Mouse (Mus musculus) ES-Bruce4 (cell line): ENCODE results near the gene Dennd2c. TPM values are rescaled to one million over a fixed set of nuclear protein-coding genes. Genes with fewer than 3 reads are reported as not detected.

ENCODE experiments used
- H3K27ac ChIP-seq: 2 replicates; pipeline ENCODE4 v1.5.1; 2012; ENCODE audit warnings: low read length, inconsistent platforms; ENCODE audit not compliant: insufficient read depth
- H3K27me3 ChIP-seq: 2 replicates; pipeline ENCODE4 v1.6.1; 2012; ENCODE audit warnings: mild to moderate bottlenecking, low read length, inconsistent platforms; ENCODE audit not compliant: control insufficient read depth, poor library complexity, insufficient read depth, severe bottlenecking
- H3K36me3 ChIP-seq: 2 replicates; pipeline ENCODE4 v1.6.1; 2012; ENCODE audit warnings: inconsistent platforms, mild to moderate bottlenecking, low read length, moderate library complexity; ENCODE audit not compliant: control insufficient read depth, poor library complexity, insufficient read depth, severe bottlenecking
- H3K4me1 ChIP-seq: one replicate; pipeline ENCODE4 v1.8.1; 2011; ENCODE audit warnings: low read length; ENCODE audit not compliant: control insufficient read depth, insufficient read depth
- H3K4me3 ChIP-seq: 2 replicates; pipeline ENCODE4 v1.5.1; 2011; ENCODE audit warnings: low read depth, mild to moderate bottlenecking, low read length
- H3K9ac ChIP-seq: 2 replicates; pipeline ENCODE4 v1.6.1; 2012; ENCODE audit warnings: low read depth, mild to moderate bottlenecking, inconsistent platforms; ENCODE audit not compliant: poor library complexity, severe bottlenecking
- H3K9me3 ChIP-seq: replicated peaks from 2 replicates; pipeline ENCODE4 v1.6.1; 2012; ENCODE audit warnings: mild to moderate bottlenecking, low read length, inconsistent platforms; ENCODE audit not compliant: control insufficient read depth, poor library complexity, insufficient read depth, severe bottlenecking
- CTCF ChIP-seq: IDR thresholded peaks from one replicate; pipeline ENCODE4 v1.8.1; 2011; ENCODE audit warnings: low read depth, low read length
- EP300 ChIP-seq: IDR thresholded peaks from 2 replicates; pipeline ENCODE4 v1.6.1; 2011; ENCODE audit warnings: low read depth, low read length; ENCODE audit not compliant: insufficient read depth
- POLR2A ChIP-seq: IDR thresholded peaks from one replicate; pipeline ENCODE4 v1.8.1; 2011; ENCODE audit warnings: low read length; ENCODE audit not compliant: insufficient read depth
- polyA plus RNA-seq: library from polyadenylated mRNA; stranded (reverse); fragments of >200 nt; gene quantifications from 2 replicates; pipeline ENCODE4 v1.2.4, GENCODE M21; 2011; ENCODE audit warnings: low read depth; ENCODE audit not compliant: missing spikeins, insufficient read depth, insufficient read length

Gene Dennd2c
- polyA plus RNA-seq, 1 experiment: 22.9 TPM

GRCm38 (mm10) chr3:103145336-103145735 is 42.9 kb downstream of the Dennd2c start:
- H3K4me1 ChIP-seq: peaks cover 4% of the 10 kb centered on the region
- peak overlapping the region; percentile 96 for H3K27ac ChIP-seq

GRCm38 (mm10) chr3:103145791-103146190 is 43.4 kb downstream of the Dennd2c start:
- H3K27ac ChIP-seq: peak overlapping the region; percentile 96
- TF ChIP-seq EP300 (peak; percentile 70; the same call in 1 of the 2 replicates), CTCF (no peak), POLR2A (no peak)

More at GRCm38 (mm10) chr3:103145336-103145735, 42.9 kb downstream of the Dennd2c start:
- H3K4me3 ChIP-seq: no peak overlapping the region
- TF ChIP-seq EP300 (peak; percentile 97), POLR2A (no peak), CTCF (no peak)
- no peak overlapping the region for H3K9ac ChIP-seq
- H3K27me3 ChIP-seq: no peaks in the 10 kb centered on the region
- H3K9me3 ChIP-seq: no peaks in the 10 kb centered on the region
- peaks cover 9% of the 10 kb centered on the region for H3K36me3 ChIP-seq

GRCm38 (mm10) chr3:103146330-103147166 is 44.1 kb downstream of the Dennd2c start:
- no peak for TF ChIP-seq CTCF
- TF ChIP-seq EP300: peak; percentile 99
- H3K9ac ChIP-seq: peak overlapping the region; percentile 22
- peaks cover 2% of the 10 kb centered on the region for H3K4me1 ChIP-seq
- peak overlapping the region; percentile 44 for H3K4me3 ChIP-seq
- H3K27me3 ChIP-seq: no peaks in the 10 kb centered on the region
- peaks cover 10% of the 10 kb centered on the region for H3K36me3 ChIP-seq
- H3K27ac ChIP-seq: peak overlapping the region; percentile 96
- H3K9me3 ChIP-seq: no peaks in the 10 kb centered on the region

More at GRCm38 (mm10) chr3:103145791-103146190, 43.4 kb downstream of the Dennd2c start:
- Histone ChIP-seq H3K4me3 (no peak overlapping the region), H3K4me1 (peaks cover 4% of the 10 kb centered on the region), H3K27me3 (no peaks in the 10 kb centered on the region), H3K36me3 (peaks cover 10% of the 10 kb centered on the region), H3K9ac (no peak overlapping the region), H3K9me3 (no peaks in the 10 kb centered on the region)

GRCm38 (mm10) chr3:103147775-103148174 is 45.4 kb downstream of the Dennd2c start:
- peak overlapping the region; percentile 96 for H3K27ac ChIP-seq
- no peak overlapping the region for H3K9ac ChIP-seq
- peaks cover 18% of the 10 kb centered on the region for H3K36me3 ChIP-seq
- H3K4me1 ChIP-seq: peaks cover 2% of the 10 kb centered on the region
- H3K9me3 ChIP-seq: no peaks in the 10 kb centered on the region
- no peak overlapping the region for H3K4me3 ChIP-seq
- TF ChIP-seq EP300: no peak
- no peak for TF ChIP-seq POLR2A
- TF ChIP-seq CTCF: no peak
- no peaks in the 10 kb centered on the region for H3K27me3 ChIP-seq

- H3K9ac ChIP-seq: no peak overlapping the region
- H3K9me3 ChIP-seq: no peaks in the 10 kb centered on the region
- no peak overlapping the region for H3K4me3 ChIP-seq
- H3K27ac ChIP-seq: no peak overlapping the region
- TF ChIP-seq POLR2A (no peak), CTCF (no peak), EP300 (no peak)
- no peaks in the 10 kb centered on the region for H3K27me3 ChIP-seq
- peaks cover 28% of the 10 kb centered on the region for H3K36me3 ChIP-seq
- peaks cover 2% of the 10 kb centered on the region for H3K4me1 ChIP-seq
These were observed 46.5 kb downstream of the Dennd2c start for GRCm38 (mm10) chr3:103148941-103149340.

- Histone ChIP-seq H3K36me3 (peaks cover 68% of the 10 kb centered on the region), H3K9ac (no peak overlapping the region), H3K4me3 (no peak overlapping the region), H3K4me1 (no peaks in the 10 kb centered on the region), H3K27me3 (no peaks in the 10 kb centered on the region), H3K9me3 (no peaks in the 10 kb centered on the region), H3K27ac (no peak overlapping the region)
- TF ChIP-seq CTCF (peak; percentile 67), EP300 (no peak), POLR2A (no peak)
These were observed 51.4 kb downstream of the Dennd2c start for GRCm38 (mm10) chr3:103153761-103154160.
